In the genomic region with DNA sequence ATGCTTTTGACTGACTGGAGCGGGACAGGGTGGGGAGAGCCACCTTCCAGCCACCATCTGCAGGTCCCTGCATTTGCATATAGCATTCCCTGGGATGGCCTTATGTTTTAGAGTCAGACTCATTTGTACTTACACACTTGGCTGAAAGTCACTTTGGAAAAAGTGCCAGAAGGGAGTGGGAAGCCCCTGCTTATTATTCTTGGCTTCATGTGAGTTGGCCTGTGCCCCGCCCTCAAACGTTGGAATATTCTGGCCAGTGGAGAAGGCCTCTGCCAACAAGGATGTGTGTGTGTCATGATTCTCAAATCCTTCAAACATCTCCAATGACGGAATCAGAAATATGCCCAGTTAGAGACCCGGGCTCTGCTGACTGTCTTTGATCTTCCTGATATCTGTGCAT, we compare ENCODE assay signal across 17 mouse cellular contexts.
DNase-seq lines count a peak whose midpoint lies in the region; ATAC-seq and TF ChIP-seq lines count a peak whose summit lies in the region.
"Had no signal": no experiment of that assay in that cellular context is flagged by ENCODE, and none has a peak within 500 bp of the region (broad histone marks: within the 10 kb centered on the region; RNA-seq: fewer than 3 reads in every experiment).

No protein-coding gene starts in this region.

- DNase-seq in embryonic facial prominence, embryonic 14.5 days (ENCODE audit: low spot score) = peak; percentile 41
- no peak for DNase-seq in embryonic facial prominence, embryonic 10.5 days (ENCODE audit: low spot score)
- DNase-seq in limb, embryonic 14.5 days (ENCODE audit: low spot score) = peak; percentile 47
- no peak for DNase-seq in limb, embryonic 10.5 days (ENCODE audit: low spot score)
- peak; percentile 44 for DNase-seq in midbrain, postnatal 0 days (ENCODE audit: low spot score)
- DNase-seq in right cerebral cortex, postnatal 10 days (ENCODE audit: low spot score in 2 of 2) = no peak
- DNase-seq in layer of hippocampus, postnatal 10 days (ENCODE audit: low spot score in 2 of 2) = no peak

- H3K4me2 ChIP-seq in embryonic facial prominence, embryonic 14.5 days (ENCODE audit: low read depth, low read length) = no peak overlapping the region
- no peak overlapping the region for H3K4me2 ChIP-seq in limb, embryonic 14.5 days (replicated peaks; ENCODE audit: low read depth, low read length, severe bottlenecking)
- H3K4me2 ChIP-seq in midbrain, postnatal 0 days (ENCODE audit: low read depth, low read length, poor library complexity, severe bottlenecking) = no peak overlapping the region
- no peak overlapping the region for H3K4me2 ChIP-seq in midbrain, embryonic 15.5 days
- H3K4me2 ChIP-seq: heart, embryonic 11.5 days; hindbrain, embryonic 13.5 days; limb, embryonic 12.5 days; liver, embryonic 12.5 days had no signal

- TF ChIP-seq POLR2A in limb, embryonic 14.5 days (IDR thresholded peaks at IDR 0.05; ENCODE audit: borderline replicate concordance, extremely low read depth, insufficient read depth, insufficient read length) = no peak

- no peak for TF ChIP-seq CTCF in midbrain, postnatal 0 days (IDR thresholded peaks at IDR 0.05)

- H3K4me1 ChIP-seq in embryonic facial prominence, embryonic 14.5 days (ENCODE audit: control insufficient read depth, insufficient read depth, low read length) = peaks cover 15% of the 10 kb centered on the region; the same call in 1 of the 2 replicates
- no peaks in the 10 kb centered on the region for H3K4me1 ChIP-seq in embryonic facial prominence, embryonic 10.5 days
- peaks cover 3% of the 10 kb centered on the region; the same call in 1 of the 2 replicates for H3K4me1 ChIP-seq in limb, embryonic 14.5 days (ENCODE audit: control insufficient read depth, insufficient read depth, low read length)
- peaks cover 13% of the 10 kb centered on the region for H3K4me1 ChIP-seq in limb, embryonic 10.5 days
- H3K4me1 ChIP-seq in midbrain, postnatal 0 days (ENCODE audit: insufficient read depth, low read length) = no peaks in the 10 kb centered on the region
- no peaks in the 10 kb centered on the region for H3K4me1 ChIP-seq in midbrain, embryonic 15.5 days
- H3K4me1 ChIP-seq: forebrain, embryonic 10.5 days; hindbrain, embryonic 13.5 days; liver, embryonic 12.5 days; megakaryocyte, embryonic 14.5 days had no signal

- H3K27ac ChIP-seq in embryonic facial prominence, embryonic 14.5 days (replicated peaks; ENCODE audit: low read depth, low read length) = 0 out of 2 replicates have a peak overlapping the region, but pooled peaks have one; percentile 35
- H3K27ac ChIP-seq in embryonic facial prominence, embryonic 10.5 days (replicated peaks) = no peak overlapping the region
- H3K27ac ChIP-seq in limb, embryonic 14.5 days (replicated peaks; ENCODE audit: low read depth, low read length) = no peak overlapping the region
- no peak overlapping the region for H3K27ac ChIP-seq in limb, embryonic 10.5 days
- no peak overlapping the region for H3K27ac ChIP-seq in midbrain, postnatal 0 days (ENCODE audit: low read depth, low read length)
- H3K27ac ChIP-seq in midbrain, embryonic 15.5 days = no peak overlapping the region
- H3K27ac ChIP-seq: forebrain, embryonic 10.5 days; hindbrain, embryonic 13.5 days; limb, embryonic 12.5 days; liver, embryonic 12.5 days had no signal

- H3K4me3 ChIP-seq in embryonic facial prominence, embryonic 14.5 days (ENCODE audit: low read depth, low read length) = no peak overlapping the region
- H3K4me3 ChIP-seq in embryonic facial prominence, embryonic 10.5 days = no peak overlapping the region
- no peak overlapping the region for H3K4me3 ChIP-seq in limb, embryonic 14.5 days (replicated peaks; ENCODE audit: low read length)
- no peak overlapping the region for H3K4me3 ChIP-seq in limb, embryonic 10.5 days
- no peak overlapping the region for H3K4me3 ChIP-seq in midbrain, postnatal 0 days (ENCODE audit: low read depth, low read length)
- H3K4me3 ChIP-seq in midbrain, embryonic 15.5 days = no peak overlapping the region
- H3K4me3 ChIP-seq: forebrain, embryonic 10.5 days; hindbrain, embryonic 13.5 days; limb, embryonic 12.5 days; liver, embryonic 12.5 days; megakaryocyte, embryonic 14.5 days had no signal

- H3K27me3 ChIP-seq in embryonic facial prominence, embryonic 14.5 days (replicated peaks; ENCODE audit: control insufficient read depth, insufficient read depth, low read length) = no peaks in the 10 kb centered on the region
- no peaks in the 10 kb centered on the region for H3K27me3 ChIP-seq in embryonic facial prominence, embryonic 10.5 days (replicated peaks; ENCODE audit: low read depth, poor library complexity, severe bottlenecking)
- H3K27me3 ChIP-seq in limb, embryonic 14.5 days (ENCODE audit: control insufficient read depth, insufficient read depth, low read length) = no peaks in the 10 kb centered on the region
- no peaks in the 10 kb centered on the region for H3K27me3 ChIP-seq in limb, embryonic 10.5 days (ENCODE audit: low read depth, poor library complexity, severe bottlenecking)
- no peaks in the 10 kb centered on the region for H3K27me3 ChIP-seq in midbrain, postnatal 0 days (ENCODE audit: insufficient read depth, low read length)
- no peaks in the 10 kb centered on the region for H3K27me3 ChIP-seq in midbrain, embryonic 15.5 days (replicated peaks)
- H3K27me3 ChIP-seq: hindbrain, embryonic 13.5 days; limb, embryonic 12.5 days; liver, embryonic 12.5 days had no signal

- peaks cover 72% of the 10 kb centered on the region for H3K36me3 ChIP-seq in embryonic facial prominence, embryonic 14.5 days (ENCODE audit: control insufficient read depth, insufficient read depth, low read length)
- H3K36me3 ChIP-seq in embryonic facial prominence, embryonic 10.5 days (replicated peaks) = peaks cover 71% of the 10 kb centered on the region
- peaks cover 59% of the 10 kb centered on the region for H3K36me3 ChIP-seq in limb, embryonic 14.5 days (ENCODE audit: control insufficient read depth, insufficient read depth, low read length)
- peaks cover 59% of the 10 kb centered on the region for H3K36me3 ChIP-seq in limb, embryonic 10.5 days
- peaks cover 28% of the 10 kb centered on the region for H3K36me3 ChIP-seq in midbrain, postnatal 0 days (ENCODE audit: insufficient read depth, low read length)
- peaks cover 35% of the 10 kb centered on the region for H3K36me3 ChIP-seq in midbrain, embryonic 15.5 days (replicated peaks)
- H3K36me3 ChIP-seq: G1E had no signal

- no peak overlapping the region for H3K9ac ChIP-seq in embryonic facial prominence, embryonic 14.5 days (ENCODE audit: low read depth, low read length)
- H3K9ac ChIP-seq in limb, embryonic 14.5 days (ENCODE audit: low read depth, low read length, severe bottlenecking) = no peak overlapping the region
- no peak overlapping the region for H3K9ac ChIP-seq in midbrain, postnatal 0 days (replicated peaks; ENCODE audit: low read length, poor library complexity, severe bottlenecking)
- H3K9ac ChIP-seq in midbrain, embryonic 15.5 days = no peak overlapping the region
- H3K9ac ChIP-seq: hindbrain, embryonic 13.5 days; limb, embryonic 12.5 days; liver, embryonic 12.5 days; liver, postnatal 0 days had no signal

- no peak for ATAC-seq in embryonic facial prominence, embryonic 14.5 days (ENCODE audit: low read depth)
- no peak for ATAC-seq in limb, embryonic 14.5 days (ENCODE audit: low FRiP score, low read depth)
- ATAC-seq in midbrain, postnatal 0 days (ENCODE audit: low FRiP score) = no peak
- no peak for ATAC-seq in midbrain, embryonic 15.5 days (replicated peaks)
- ATAC-seq: intestine, postnatal 0 days; liver, embryonic 12.5 days; liver, postnatal 0 days had no signal

- H3K9me3 ChIP-seq in embryonic facial prominence, embryonic 14.5 days (ENCODE audit: control insufficient read depth, low read length) = no peaks in the 10 kb centered on the region
- H3K9me3 ChIP-seq in embryonic facial prominence, embryonic 10.5 days = no peaks in the 10 kb centered on the region
- no peaks in the 10 kb centered on the region for H3K9me3 ChIP-seq in limb, embryonic 14.5 days (ENCODE audit: control insufficient read depth, low read length)
- H3K9me3 ChIP-seq in limb, embryonic 10.5 days (replicated peaks) = no peaks in the 10 kb centered on the region
- no peaks in the 10 kb centered on the region for H3K9me3 ChIP-seq in midbrain, postnatal 0 days (ENCODE audit: low read length)
- H3K9me3 ChIP-seq in midbrain, embryonic 15.5 days = no peaks in the 10 kb centered on the region
- H3K9me3 ChIP-seq: forebrain, embryonic 10.5 days; G1E; hindbrain, embryonic 13.5 days; liver, embryonic 12.5 days; megakaryocyte, embryonic 14.5 days had no signal

- WGBS in embryonic facial prominence, embryonic 14.5 days = 74% methylated on average over 5 of the region's 5 CpGs
- WGBS in embryonic facial prominence, embryonic 10.5 days = 88% methylated on average over 5 of the region's 5 CpGs
- WGBS in limb, embryonic 14.5 days = 70% methylated on average over 5 of the region's 5 CpGs
- WGBS in limb, embryonic 10.5 days = 84% methylated on average over 5 of the region's 5 CpGs
- WGBS in midbrain, postnatal 0 days = 85% methylated on average over 5 of the region's 5 CpGs
- WGBS in midbrain, embryonic 15.5 days = 87% methylated on average over 5 of the region's 5 CpGs

Comparison
In these comparisons a context has a peak if more than half of its experiments do, and no peak if none do; other contexts are left out.
1. DNase-seq: peak in embryonic facial prominence, embryonic 14.5 days (single experiment), limb, embryonic 14.5 days (single experiment) and midbrain, postnatal 0 days (single experiment); none in embryonic facial prominence, embryonic 10.5 days (single experiment), limb, embryonic 10.5 days (single experiment), right cerebral cortex, postnatal 10 days (0 of 2) and layer of hippocampus, postnatal 10 days (0 of 2).